Mouse (Mus musculus): ENCODE data around the gene Fry. TPM values are rescaled to one million over a fixed set of nuclear protein-coding genes. Genes with fewer than 3 reads are reported as not detected.
A peak's percentile ranks its signal among the peaks of the same experiment; 100 is the strongest.

Gene Fry
- polyA plus RNA-seq, 1 experiment from 2014 or later: 4.1 TPM

GRCm38 (mm10) chr5:150453490-150453889 lies 335.0 kb downstream of the Fry start:
- Histone ChIP-seq H3K4me2 (no peak overlapping the region), H3K9me3 (replicated peaks) (peaks cover 20% of the 10 kb centered on the region), H3K9ac (no peak overlapping the region), H3K27me3 (replicated peaks) (no peaks in the 10 kb centered on the region), H3K27ac (no peak overlapping the region), H3K4me1 (no peaks in the 10 kb centered on the region), H3K36me3 (peaks cover 22% of the 10 kb centered on the region), H3K4me3 (no peak overlapping the region)
- WGBS (ENCODE audit: insufficient replicate concordance): 72% methylated on average over 4 of the region's 4 CpGs
- ATAC-seq: no peak

DNA sequence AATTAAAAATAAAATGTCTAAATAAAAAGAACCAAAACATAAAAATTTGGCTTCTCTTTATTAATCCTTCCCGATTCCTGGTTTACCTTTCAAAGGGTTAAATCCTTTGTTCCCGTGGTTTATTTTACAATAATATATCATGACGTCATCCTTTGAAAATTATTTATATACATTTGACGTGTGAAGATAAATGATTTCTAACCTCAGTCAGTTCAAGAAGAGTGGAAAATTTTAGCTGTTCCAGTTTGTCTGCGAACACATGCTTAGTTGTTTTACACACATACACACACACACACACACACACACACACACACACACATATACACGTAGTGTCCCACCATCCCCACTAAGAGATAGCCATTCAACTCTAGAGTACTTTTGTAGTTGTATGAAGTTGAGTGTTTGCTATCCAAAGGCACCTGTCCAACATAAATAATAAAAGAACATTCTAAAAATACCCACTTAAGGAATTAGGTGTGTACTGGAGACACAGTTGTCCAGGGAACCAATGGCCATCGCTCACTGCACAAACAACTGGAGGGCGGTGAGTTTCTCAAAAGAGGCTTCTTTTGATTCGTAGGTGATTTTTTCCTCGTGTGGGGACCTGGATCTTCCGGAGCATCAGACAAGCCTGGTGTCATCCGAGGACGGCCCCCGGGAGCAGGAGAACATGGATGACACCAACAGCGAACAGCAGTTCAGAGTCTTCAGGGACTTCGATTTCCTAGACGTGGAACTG lies 338.9 kb downstream of the Fry start:
- Histone ChIP-seq H3K9ac (no peak overlapping the region), H3K9me3 (replicated peaks) (peaks cover 18% of the 10 kb centered on the region), H3K4me3 (no peak overlapping the region), H3K27me3 (replicated peaks) (no peaks in the 10 kb centered on the region), H3K27ac (no peak overlapping the region), H3K36me3 (peaks cover 20% of the 10 kb centered on the region), H3K4me1 (no peaks in the 10 kb centered on the region), H3K4me2 (no peak overlapping the region)
- ATAC-seq: no peak
- WGBS (ENCODE audit: insufficient replicate concordance): 79% methylated on average over 17 of the region's 17 CpGs

DNA sequence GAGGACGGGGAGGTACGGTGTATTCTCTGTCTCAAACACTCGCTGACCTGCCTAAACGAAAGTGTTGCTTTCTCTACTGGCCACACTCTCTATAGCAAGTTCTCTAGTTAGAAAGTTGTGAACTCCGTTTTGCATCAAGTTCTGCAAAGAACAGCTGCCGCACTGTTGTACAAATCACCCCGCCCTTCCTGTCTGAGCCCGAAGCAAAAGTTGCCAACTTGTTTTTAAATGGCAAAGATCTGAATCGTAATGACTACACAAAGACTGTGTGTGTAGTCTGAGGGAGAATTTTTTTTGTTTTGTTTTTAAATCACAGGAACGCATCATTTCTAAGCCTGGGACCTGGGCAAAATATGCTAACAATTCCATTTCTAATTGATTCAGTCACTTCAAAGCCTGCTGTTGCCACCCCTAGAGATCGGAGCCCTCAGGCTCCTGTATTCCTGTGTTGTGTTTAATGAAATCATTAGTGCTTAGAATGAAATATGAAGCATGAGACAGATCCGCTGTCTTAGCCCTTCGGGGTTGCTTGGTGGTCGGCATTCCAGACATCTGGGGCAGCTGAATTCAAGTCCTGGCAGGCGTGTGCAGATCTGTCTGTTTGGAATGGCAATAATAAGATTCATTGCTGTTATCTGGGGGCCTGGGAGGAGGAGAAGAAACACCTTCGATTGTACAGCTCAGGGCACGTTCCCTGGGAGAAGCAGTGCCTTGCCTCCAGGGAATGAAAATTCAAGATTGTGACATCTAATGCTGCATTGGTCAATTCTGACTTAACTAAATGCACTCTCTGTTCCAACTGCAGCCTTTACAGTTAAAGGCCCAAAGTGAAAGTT lies 339.7 kb downstream of the Fry start:
- 69% methylated on average over 17 of the region's 17 CpGs for WGBS (ENCODE audit: insufficient replicate concordance)
- H3K36me3 ChIP-seq: peaks cover 17% of the 10 kb centered on the region
- H3K4me2 ChIP-seq: no peak overlapping the region
- H3K27ac ChIP-seq: no peak overlapping the region
- no peak for ATAC-seq
- H3K4me1 ChIP-seq: no peaks in the 10 kb centered on the region
- no peak overlapping the region for H3K4me3 ChIP-seq
- H3K27me3 ChIP-seq (replicated peaks): no peaks in the 10 kb centered on the region
- H3K9me3 ChIP-seq (replicated peaks): peaks cover 15% of the 10 kb centered on the region
- H3K9ac ChIP-seq: no peak overlapping the region

DNA sequence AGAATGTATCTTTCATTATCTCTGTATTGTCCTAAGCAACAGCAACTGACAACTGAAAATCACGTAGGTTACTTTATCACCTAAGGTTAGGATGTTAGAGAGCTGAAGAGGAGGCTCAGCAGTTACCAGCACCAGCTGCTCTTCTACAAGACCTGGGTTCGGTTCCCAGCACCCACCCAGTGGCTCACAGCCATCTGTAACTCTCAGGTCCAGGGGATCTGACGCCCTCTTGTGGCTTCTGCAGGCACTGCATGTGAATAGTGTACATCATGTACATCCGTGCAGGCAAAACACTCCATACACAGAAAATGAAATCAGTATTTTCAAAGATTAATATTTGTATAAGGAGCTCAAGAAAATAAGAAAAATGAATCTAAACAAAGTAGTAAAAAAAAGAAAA lies 341.4 kb downstream of the Fry start:
- H3K4me2 ChIP-seq: no peak overlapping the region
- no peak for ATAC-seq
- H3K4me1 ChIP-seq: no peaks in the 10 kb centered on the region
- H3K36me3 ChIP-seq: peaks cover 2% of the 10 kb centered on the region; the same call in 1 of the 2 replicates
- no peak overlapping the region for H3K27ac ChIP-seq
- 65% methylated on average over 4 of the region's 4 CpGs for WGBS (ENCODE audit: insufficient replicate concordance)
- H3K9me3 ChIP-seq (replicated peaks): 0 out of 2 replicates have a peak, but pooled peaks cover 1% of the 10 kb centered on the region
- H3K27me3 ChIP-seq (replicated peaks): no peaks in the 10 kb centered on the region
- H3K9ac ChIP-seq: no peak overlapping the region
- H3K4me3 ChIP-seq: no peak overlapping the region

GRCm38 (mm10) chr5:150464721-150465120 lies 346.3 kb downstream of the Fry start:
- H3K9me3 ChIP-seq (replicated peaks): no peaks in the 10 kb centered on the region
- H3K4me2 ChIP-seq: no peak overlapping the region
- no peaks in the 10 kb centered on the region for H3K36me3 ChIP-seq
- H3K4me3 ChIP-seq: no peak overlapping the region
- WGBS (ENCODE audit: insufficient replicate concordance): 60% methylated on average over 3 of the region's 3 CpGs
- no peak overlapping the region for H3K9ac ChIP-seq
- no peak for ATAC-seq
- no peak overlapping the region for H3K27ac ChIP-seq
- H3K4me1 ChIP-seq: peaks cover 18% of the 10 kb centered on the region
- no peaks in the 10 kb centered on the region for H3K27me3 ChIP-seq (replicated peaks)

DNA sequence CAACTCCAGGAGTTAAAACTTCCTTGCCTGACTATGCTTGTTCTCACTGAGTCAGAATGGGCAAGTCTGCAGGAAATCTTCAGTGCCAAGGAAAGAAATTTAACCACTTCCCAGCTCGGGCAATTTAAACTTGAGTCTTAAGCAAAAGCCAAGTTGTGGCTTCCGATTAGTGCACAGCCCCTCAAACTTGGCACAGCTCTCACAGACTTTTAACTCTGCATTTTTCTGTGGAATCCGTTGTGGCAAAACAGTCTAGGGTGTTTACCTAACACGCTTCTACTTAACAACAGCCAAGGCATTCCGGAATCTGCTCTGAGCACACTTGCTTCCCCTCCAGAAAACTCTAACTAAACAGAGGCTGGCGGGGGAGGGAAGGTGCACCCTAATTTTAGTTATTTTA lies 346.8 kb downstream of the Fry start:
- Histone ChIP-seq H3K27ac (no peak overlapping the region), H3K9me3 (replicated peaks) (no peaks in the 10 kb centered on the region), H3K4me2 (no peak overlapping the region), H3K4me3 (no peak overlapping the region), H3K9ac (no peak overlapping the region), H3K36me3 (no peaks in the 10 kb centered on the region), H3K4me1 (peaks cover 22% of the 10 kb centered on the region), H3K27me3 (replicated peaks) (no peaks in the 10 kb centered on the region)
- ATAC-seq: no peak
- 65% methylated on average over 6 of the region's 6 CpGs for WGBS (ENCODE audit: insufficient replicate concordance)

GRCm38 (mm10) chr5:150466132-150466531 lies 347.7 kb downstream of the Fry start:
- H3K9ac ChIP-seq: no peak overlapping the region
- no peak overlapping the region for H3K4me3 ChIP-seq
- H3K9me3 ChIP-seq (replicated peaks): no peaks in the 10 kb centered on the region
- H3K4me1 ChIP-seq: peaks cover 22% of the 10 kb centered on the region
- no peak overlapping the region for H3K4me2 ChIP-seq
- H3K27ac ChIP-seq: no peak overlapping the region
- H3K36me3 ChIP-seq: no peaks in the 10 kb centered on the region
- ATAC-seq: peak; percentile 33; the same call in 1 of the 2 replicates
- H3K27me3 ChIP-seq (replicated peaks): no peaks in the 10 kb centered on the region
- 69% methylated on average over 12 of the region's 12 CpGs for WGBS (ENCODE audit: insufficient replicate concordance)

DNA sequence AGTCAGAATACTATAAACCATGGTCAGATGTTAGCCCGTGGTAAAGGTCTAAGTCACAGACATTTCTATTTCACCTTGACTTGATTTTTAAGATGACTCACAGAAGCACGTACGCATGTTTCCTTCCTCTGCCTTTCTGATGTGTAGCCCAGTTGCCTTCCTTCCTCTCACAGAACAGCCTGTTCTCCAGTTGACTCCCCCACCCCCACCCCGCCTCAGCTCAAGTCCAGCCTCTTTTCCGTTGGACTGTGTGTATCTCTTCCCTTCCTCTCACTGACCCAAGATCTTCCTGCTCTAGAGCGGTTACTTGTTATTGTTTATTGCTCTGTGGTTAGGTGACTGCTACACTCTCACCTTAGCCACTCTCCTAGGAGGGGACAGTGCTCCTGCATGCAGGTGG lies 350.0 kb downstream of the Fry start:
- peak; percentile 62 for ATAC-seq
- 11% methylated on average over 6 of the region's 6 CpGs for WGBS (ENCODE audit: insufficient replicate concordance)
- Histone ChIP-seq H3K9me3 (replicated peaks) (no peaks in the 10 kb centered on the region), H3K4me3 (no peak overlapping the region), H3K9ac (no peak overlapping the region), H3K36me3 (no peaks in the 10 kb centered on the region), H3K27ac (0 out of 2 replicates have a peak overlapping the region, but pooled peaks have one; percentile 7), H3K4me2 (peak overlapping the region; percentile 6; the same call in 1 of the 2 replicates), H3K4me1 (peaks cover 22% of the 10 kb centered on the region), H3K27me3 (replicated peaks) (no peaks in the 10 kb centered on the region)

DNA sequence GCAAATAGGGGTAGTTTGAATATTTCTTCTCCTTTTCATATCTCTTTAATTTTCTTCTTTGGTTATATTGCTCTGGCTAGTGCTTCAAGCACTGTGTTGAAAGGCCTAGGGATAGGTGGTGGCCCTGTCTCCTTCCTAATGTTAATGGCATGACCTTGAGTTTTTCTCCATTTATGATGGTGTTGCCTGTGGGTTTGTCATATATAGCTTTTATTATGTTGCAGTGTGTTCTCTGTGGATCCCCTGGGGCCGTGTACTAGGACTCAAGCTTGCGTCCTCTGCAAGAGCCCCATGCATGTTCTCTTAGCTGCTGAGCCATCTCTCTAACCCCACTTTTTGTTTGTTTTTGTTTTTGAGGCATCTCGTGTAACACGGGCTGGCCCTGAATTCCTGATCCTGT lies 358.9 kb downstream of the Fry start:
- Histone ChIP-seq H3K4me1 (no peaks in the 10 kb centered on the region), H3K36me3 (no peaks in the 10 kb centered on the region), H3K9ac (no peak overlapping the region), H3K27me3 (replicated peaks) (no peaks in the 10 kb centered on the region), H3K4me2 (no peak overlapping the region), H3K9me3 (replicated peaks) (no peaks in the 10 kb centered on the region), H3K4me3 (no peak overlapping the region), H3K27ac (no peak overlapping the region)
- no peak for ATAC-seq
- 71% methylated on average over 4 of the region's 4 CpGs for WGBS (ENCODE audit: insufficient replicate concordance)

- Histone ChIP-seq H3K36me3 (no peaks in the 10 kb centered on the region), H3K27ac (no peak overlapping the region)
- 38% methylated on average over 4 of the region's 4 CpGs for WGBS (ENCODE audit: insufficient replicate concordance)
Measured at GRCm38 (mm10) chr5:150478612-150479011, 360.2 kb downstream of the Fry start.

GRCm38 (mm10) chr5:150485198-150485597 lies 366.8 kb downstream of the Fry start:
- Histone ChIP-seq H3K4me2 (no peak overlapping the region), H3K4me3 (no peak overlapping the region), H3K4me1 (no peaks in the 10 kb centered on the region), H3K9ac (no peak overlapping the region), H3K27ac (no peak overlapping the region), H3K36me3 (no peaks in the 10 kb centered on the region), H3K9me3 (replicated peaks) (no peaks in the 10 kb centered on the region), H3K27me3 (replicated peaks) (no peaks in the 10 kb centered on the region)
- no peak for ATAC-seq
- WGBS (ENCODE audit: insufficient replicate concordance): 61% methylated on average over 3 of the region's 3 CpGs

More at GRCm38 (mm10) chr5:150478612-150479011, 360.2 kb downstream of the Fry start:
- Histone ChIP-seq H3K9me3 (replicated peaks) (no peaks in the 10 kb centered on the region), H3K4me2 (no peak overlapping the region), H3K27me3 (replicated peaks) (no peaks in the 10 kb centered on the region), H3K4me3 (no peak overlapping the region), H3K4me1 (no peaks in the 10 kb centered on the region), H3K9ac (no peak overlapping the region)
- ATAC-seq: no peak

DNA sequence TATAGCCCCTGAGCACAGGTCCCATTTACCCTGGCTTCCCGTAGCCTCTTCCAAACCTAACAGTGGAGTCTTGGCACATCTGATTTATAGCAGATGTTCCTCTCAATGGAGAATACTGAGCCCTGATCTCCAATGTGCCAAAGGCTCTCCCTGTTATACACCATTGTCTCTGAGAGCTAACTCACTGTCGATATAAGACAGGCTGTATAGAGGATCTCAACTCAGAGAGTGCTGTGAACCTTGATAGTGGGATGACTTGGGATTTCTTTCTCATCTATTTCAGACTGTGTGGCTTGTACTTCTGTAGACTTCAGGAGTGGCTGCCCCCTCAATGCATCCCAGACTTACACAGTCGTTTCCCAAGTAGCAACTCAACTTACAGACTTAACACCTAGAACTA lies 371.8 kb downstream of the Fry start:
- ATAC-seq: no peak
- Histone ChIP-seq H3K9me3 (replicated peaks) (no peaks in the 10 kb centered on the region), H3K4me2 (no peak overlapping the region), H3K4me1 (no peaks in the 10 kb centered on the region), H3K27ac (no peak overlapping the region), H3K4me3 (no peak overlapping the region), H3K27me3 (replicated peaks) (no peaks in the 10 kb centered on the region), H3K9ac (no peak overlapping the region), H3K36me3 (no peaks in the 10 kb centered on the region)
- 65% methylated on average over 3 of the region's 3 CpGs for WGBS (ENCODE audit: insufficient replicate concordance)

Data from liver, embryonic 12.5 days (tissue).